Mouse (Mus musculus): ENCODE data around the gene Map3k5.

Gene Map3k5

DNA sequence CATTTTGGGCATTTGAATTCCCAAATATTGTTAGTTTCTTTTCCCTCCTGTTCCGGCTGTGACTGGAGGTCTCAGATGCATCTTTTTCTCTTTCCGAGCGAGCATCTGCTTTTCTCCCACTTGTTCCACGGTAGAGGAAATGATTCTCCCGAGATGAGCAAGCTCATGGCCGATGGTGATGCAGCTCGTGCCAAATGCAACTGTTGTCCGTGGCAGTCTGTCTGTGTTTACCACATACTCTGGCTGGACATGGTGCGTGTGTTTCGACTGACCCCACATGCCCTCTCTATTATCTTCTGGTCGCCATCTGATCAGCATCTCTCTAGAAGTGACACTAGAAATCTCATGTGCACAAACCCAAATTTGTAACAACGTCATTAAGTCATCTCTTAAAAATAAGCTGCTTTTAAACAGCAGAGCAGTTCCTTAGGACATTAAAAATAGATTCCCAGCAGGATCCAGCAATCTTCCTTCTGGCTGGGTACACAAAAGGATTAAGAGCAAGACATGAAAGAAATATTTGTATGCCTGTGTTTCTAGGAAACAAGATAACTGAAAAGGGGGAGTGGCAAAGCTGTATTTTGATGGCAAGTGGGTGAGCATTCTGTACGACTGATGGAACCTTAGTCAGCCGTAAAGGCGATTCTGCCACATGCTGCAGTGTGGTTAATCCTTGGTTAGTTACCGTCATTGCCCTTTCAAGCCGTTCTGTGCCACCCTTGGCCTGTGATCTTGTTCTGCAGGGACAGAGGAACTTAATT is 72.2 kb downstream of the Map3k5 start:
- DNase-seq (ENCODE audit: low read depth), result no peak

DNA sequence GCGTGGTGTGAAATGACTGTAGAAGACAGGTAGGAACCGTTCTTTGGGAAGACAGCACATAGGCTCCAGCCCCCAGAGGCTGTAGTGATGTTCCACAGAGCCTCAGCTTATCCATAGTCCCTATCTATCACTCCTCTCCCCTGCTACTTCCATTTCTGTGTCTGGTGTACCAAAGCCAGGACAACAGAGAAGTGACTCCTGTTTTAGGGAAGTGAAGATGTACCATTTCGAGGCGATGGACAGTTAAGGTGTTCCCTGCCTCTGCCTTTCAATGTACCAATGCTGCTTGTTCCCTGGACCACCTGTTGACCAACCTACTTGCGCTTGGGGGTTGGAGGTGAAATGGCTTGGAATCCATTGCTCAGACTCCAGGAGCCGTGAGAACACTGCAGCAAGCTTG is 75.0 kb downstream of the Map3k5 start:
- no peak for DNase-seq (ENCODE audit: low read depth)

GRCm38 (mm10) chr10:20010018-20010417 is 75.7 kb downstream of the Map3k5 start:
- no peak for DNase-seq (ENCODE audit: low read depth)

DNA sequence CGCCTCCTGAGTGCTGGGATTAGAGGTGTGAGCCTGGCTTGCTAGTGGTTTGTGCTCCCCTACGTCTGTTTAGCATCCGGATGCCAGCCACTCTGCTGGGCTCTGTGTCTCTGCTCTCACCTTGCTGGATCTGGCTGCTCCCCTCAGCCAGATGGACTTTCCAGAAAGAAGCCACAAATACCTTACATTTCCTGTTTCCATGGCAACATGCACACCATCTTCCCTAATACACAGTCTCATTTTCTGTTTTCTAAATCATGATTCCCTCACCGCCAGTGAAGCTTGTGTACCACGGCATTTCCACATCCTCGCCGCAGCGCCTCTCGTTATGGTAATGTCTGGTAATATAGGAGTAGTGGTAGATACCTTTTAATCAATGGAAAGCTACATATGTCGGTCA is 84.1 kb downstream of the Map3k5 start:
- no peak for DNase-seq (ENCODE audit: low read depth)

DNA sequence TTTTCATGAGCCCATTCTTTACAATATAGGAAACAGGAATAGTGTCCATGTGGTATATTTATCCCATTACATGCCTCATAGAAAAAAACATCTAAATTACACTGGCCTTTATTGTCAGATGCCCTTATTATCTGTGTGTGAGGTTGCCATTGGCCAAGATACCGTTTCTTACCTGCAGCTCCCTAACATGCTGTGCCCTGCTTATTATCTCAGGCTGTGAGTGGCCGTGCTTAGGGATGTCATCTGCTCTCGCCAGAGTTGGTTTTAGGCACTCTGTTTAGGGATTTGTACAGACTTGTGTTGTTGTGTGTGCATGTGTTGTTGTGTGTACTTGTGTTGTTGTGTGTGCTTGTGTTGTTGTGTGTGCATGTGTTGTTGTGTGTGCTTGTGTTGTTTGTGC is 84.5 kb downstream of the Map3k5 start:
- DNase-seq (ENCODE audit: low read depth), result no peak

GRCm38 (mm10) chr10:20021256-20021655 is 87.0 kb downstream of the Map3k5 start:
- DNase-seq (ENCODE audit: low read depth), result no peak

- DNase-seq (ENCODE audit: low read depth), result no peak
Observed at GRCm38 (mm10) chr10:20021670-20022468, 87.6 kb downstream of the Map3k5 start.

- no peak for DNase-seq (ENCODE audit: low read depth)
Observed at GRCm38 (mm10) chr10:20022608-20023340, 88.5 kb downstream of the Map3k5 start.

DNA sequence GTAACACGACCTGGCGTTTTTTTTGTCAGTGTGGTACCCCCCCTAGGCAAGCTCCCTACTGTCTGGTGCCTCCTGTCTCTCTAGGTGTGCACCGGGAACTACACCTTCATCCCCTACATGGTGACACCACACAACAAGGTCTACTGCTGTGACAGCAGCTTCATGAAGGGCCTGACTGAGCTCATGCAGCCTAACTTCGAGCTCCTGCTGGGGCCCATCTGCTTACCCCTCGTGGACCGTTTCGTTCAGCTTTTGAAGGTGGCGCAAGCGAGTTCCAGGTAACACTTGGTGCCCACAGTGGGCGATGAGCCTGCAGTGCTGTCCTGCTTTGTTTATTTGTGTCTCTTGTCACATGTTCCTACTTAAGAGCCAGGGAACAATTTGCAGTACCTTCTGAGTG is 89.3 kb downstream of the Map3k5 start:
- DNase-seq (ENCODE audit: low read depth), result no peak

- DNase-seq (ENCODE audit: low read depth), result no peak
Observed at GRCm38 (mm10) chr10:20024891-20025290, 90.6 kb downstream of the Map3k5 start.

DNA sequence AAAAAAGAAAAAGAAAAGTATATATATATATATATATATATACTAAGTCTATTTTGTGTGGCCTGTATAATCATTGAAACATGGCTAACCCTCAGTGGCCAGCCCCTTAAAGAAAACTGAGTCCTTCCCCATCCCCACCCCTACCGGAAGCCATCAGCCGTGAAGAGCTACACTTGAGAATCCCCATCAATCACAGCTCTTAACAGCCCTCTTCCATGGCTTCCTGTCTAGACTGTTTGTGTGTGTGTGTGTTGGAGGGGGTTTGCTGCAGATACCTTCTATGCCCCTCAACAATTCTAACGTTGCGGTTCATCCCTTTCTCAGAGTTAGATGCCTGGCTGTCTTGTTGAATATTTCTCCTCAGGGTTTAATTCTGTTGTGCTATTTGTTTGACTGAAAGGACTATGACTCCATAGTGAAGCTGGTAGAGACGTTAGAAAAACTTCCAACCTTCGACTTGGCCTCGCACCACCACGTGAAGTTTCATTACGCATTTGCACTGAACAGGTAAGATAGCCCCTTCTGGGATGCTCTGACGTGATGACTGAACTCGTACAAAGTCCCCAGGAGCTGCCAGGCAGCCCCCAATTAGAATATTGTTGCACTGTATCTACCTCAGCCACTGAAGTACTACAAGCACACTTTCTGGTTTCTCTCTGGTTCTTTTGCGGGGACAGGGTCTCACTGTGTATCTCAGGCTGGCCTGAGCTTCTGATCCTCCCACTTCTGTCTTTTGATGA is 91.7 kb downstream of the Map3k5 start:
- no peak for DNase-seq (ENCODE audit: low read depth)

DNA sequence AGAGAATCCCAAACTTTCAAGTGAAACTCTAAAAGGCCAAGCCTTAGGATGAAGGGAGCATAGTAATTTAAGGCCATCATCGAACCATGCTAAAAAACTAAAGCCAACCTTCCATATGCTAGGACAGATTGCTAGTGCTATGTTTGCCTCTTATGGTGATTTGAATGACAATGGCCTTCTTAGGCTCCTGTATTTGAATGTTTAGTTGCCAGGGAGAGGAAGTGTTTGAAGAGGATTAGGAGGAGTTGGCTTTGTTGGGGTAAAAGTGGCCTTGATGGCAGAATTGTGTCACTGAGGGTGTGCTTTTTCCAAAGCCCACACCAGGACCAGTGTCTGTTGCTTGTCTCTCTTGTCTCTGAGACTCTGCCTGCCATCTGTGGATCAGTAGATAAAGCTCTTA is 96.4 kb downstream of the Map3k5 start:
- no peak for DNase-seq (ENCODE audit: low read depth)

GRCm38 (mm10) chr10:20031936-20032335 is 97.7 kb downstream of the Map3k5 start:
- DNase-seq (ENCODE audit: low read depth), result no peak

GRCm38 (mm10) chr10:20036375-20036774 is 102.1 kb downstream of the Map3k5 start:
- DNase-seq (ENCODE audit: low read depth), result peak; percentile 19

GRCm38 (mm10) chr10:20036846-20037245 is 102.6 kb downstream of the Map3k5 start:
- DNase-seq (ENCODE audit: low read depth), result no peak

DNA sequence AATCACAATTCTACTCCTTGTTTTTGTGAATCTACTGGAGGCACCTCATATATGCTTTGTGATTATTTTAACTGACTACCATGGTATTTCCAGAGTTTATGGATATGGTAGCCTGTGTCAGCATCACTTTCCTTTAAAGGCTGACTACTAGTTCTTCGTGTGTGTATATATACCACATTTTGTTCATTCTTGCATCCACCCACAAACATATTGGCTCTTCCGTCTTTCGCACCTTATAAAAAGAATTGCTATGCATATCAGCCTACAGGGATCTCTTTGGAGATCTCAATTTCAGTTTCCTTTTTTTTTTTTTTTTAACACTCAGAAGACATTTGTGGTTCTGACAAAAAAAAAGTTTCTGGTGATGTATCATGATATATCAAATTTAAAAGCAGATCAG is 105.3 kb downstream of the Map3k5 start:
- no peak for DNase-seq (ENCODE audit: low read depth)

DNA sequence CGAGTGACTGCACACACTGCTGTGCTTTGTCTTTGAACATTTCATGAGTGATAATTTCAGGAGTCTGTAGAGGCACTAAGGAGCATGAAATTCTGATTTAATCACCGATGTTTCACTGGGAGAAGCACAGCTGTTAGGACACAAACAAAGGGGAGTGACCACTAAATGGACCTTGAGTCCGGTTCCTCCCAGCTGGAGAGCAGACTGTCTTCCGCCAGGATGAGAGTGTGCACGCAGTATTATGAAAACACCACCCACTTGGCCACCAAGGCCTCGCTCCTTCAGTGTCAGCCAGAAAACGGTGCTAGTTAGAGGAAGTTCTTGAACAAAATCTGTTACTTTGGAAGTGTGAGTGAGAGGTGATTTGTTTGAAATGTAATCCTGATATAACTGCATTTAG is 105.8 kb downstream of the Map3k5 start:
- DNase-seq (ENCODE audit: low read depth), result no peak

GRCm38 (mm10) chr10:20040677-20041076 is 106.4 kb downstream of the Map3k5 start:
- DNase-seq (ENCODE audit: low read depth), result peak; percentile 17

DNA sequence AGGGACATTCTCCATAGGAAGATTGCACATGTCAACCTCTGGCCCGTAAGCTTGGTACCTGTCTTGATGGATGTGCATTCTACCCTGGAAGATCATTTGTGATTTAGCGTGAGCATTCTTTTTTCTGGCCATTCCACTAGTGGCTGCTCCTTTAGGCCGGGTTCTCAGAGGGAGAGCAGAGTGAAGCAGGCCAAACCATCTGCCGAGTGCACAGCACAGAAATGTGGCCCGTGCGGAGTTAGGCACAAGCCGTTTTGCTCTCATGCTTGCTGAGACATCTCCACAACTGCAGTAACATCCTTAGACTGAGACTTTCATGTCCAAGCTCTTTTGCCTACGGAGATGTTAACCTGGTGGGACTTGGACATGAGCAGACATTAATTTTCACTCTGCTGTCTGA is 107.8 kb downstream of the Map3k5 start:
- no peak for DNase-seq (ENCODE audit: low read depth)

GRCm38 (mm10) chr10:20044051-20044450 is 109.8 kb downstream of the Map3k5 start:
- DNase-seq (ENCODE audit: low read depth), result no peak

DNA sequence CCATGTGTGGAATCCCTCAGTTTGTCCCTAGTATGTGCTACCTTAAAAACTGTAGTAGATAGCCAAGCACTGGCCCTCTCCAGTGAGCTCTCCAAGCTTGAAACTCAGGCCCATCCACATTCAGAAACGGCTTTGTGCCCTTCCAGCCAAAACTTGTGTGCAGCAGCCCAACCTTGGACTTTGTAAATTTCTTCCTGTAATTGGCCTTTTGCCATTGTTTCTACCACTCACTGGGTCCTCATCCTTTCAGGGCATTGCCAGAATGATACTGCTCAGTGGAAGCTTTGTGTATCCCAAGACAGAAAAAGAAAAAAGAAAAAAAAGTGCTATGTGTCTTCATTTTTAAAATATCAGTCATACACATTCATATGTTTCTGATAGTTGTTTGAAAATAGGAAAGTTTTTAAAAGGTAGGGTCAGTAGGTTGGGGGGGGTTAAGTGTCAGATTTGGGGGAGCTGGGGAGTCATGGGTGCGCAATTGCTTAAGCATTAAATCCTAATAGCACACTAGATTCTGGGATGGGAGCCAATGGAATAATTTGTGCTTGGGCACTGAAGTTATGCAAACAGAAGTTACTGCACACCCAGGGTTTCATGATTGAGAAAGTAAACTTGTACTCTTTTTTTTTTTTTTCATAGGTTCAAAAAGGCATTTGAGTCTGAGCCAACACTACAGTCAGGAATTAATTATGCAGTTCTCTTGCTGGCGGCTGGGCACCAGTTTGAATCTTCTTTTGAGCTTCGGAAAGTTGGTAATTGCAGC is 111.6 kb downstream of the Map3k5 start:
- no peak for DNase-seq (ENCODE audit: low read depth)
